Mouse (Mus musculus) lung, postnatal 10 days (tissue): ENCODE measurements around the gene Ackr3.
A peak's percentile ranks its signal among the peaks of the same experiment; 100 is the strongest.

Experiments used
- DNase-seq: peaks from one replicate; pipeline ENCODE4 v3.0.0; 2021

Gene Ackr3

GRCm38 (mm10) chr1:90231591-90232490 is 28.1 kb downstream of the Ackr3 start:
- DNase-seq: no peak

GRCm38 (mm10) chr1:90232491-90232885 is 28.7 kb downstream of the Ackr3 start:
- no peak for DNase-seq

GRCm38 (mm10) chr1:90234620-90235054 is 30.9 kb downstream of the Ackr3 start:
- DNase-seq: peak; percentile 52

- no peak for DNase-seq
Observed at GRCm38 (mm10) chr1:90236640-90237039, 32.9 kb downstream of the Ackr3 start.

- no peak for DNase-seq
Observed at GRCm38 (mm10) chr1:90238095-90238888, 34.5 kb downstream of the Ackr3 start.

GRCm38 (mm10) chr1:90239336-90240225 is 35.8 kb downstream of the Ackr3 start:
- no peak for DNase-seq

- DNase-seq: no peak
Observed at GRCm38 (mm10) chr1:90240287-90240686, 36.5 kb downstream of the Ackr3 start.

- DNase-seq: no peak
Observed at GRCm38 (mm10) chr1:90242444-90242989, 38.7 kb downstream of the Ackr3 start.

GRCm38 (mm10) chr1:90244537-90244936 is 40.8 kb downstream of the Ackr3 start:
- no peak for DNase-seq

- no peak for DNase-seq
Observed at GRCm38 (mm10) chr1:90245533-90245932, 41.8 kb downstream of the Ackr3 start.

- DNase-seq: no peak
Observed at GRCm38 (mm10) chr1:90246035-90246434, 42.3 kb downstream of the Ackr3 start.

GRCm38 (mm10) chr1:90246800-90247199 is 43.0 kb downstream of the Ackr3 start:
- no peak for DNase-seq

GRCm38 (mm10) chr1:90247234-90247633 is 43.5 kb downstream of the Ackr3 start:
- no peak for DNase-seq

- DNase-seq: no peak
Observed at GRCm38 (mm10) chr1:90247756-90248541, 44.2 kb downstream of the Ackr3 start.

GRCm38 (mm10) chr1:90248966-90249735 is 45.4 kb downstream of the Ackr3 start:
- DNase-seq: no peak

GRCm38 (mm10) chr1:90250419-90250818 is 46.6 kb downstream of the Ackr3 start:
- DNase-seq: peak; percentile 39

GRCm38 (mm10) chr1:90251156-90251555 is 47.4 kb downstream of the Ackr3 start:
- DNase-seq: no peak

GRCm38 (mm10) chr1:90253465-90253864 is 49.7 kb downstream of the Ackr3 start:
- no peak for DNase-seq

- no peak for DNase-seq
Observed at GRCm38 (mm10) chr1:90258253-90258887, 54.6 kb downstream of the Ackr3 start.
